Mouse (Mus musculus) CD8-positive naive resting alpha-beta T cell, adult 2 months (primary cell): Measurements from ENCODE around the gene Leng9.

Experiments
- DNase-seq, 2 experiments: peaks; one replicate each; pipeline ENCODE4 v3.0.0; 2022; ENCODE audit warnings: low read depth in 2 of 2, low spot score in 2 of 2

Leng9 gene

DNA sequence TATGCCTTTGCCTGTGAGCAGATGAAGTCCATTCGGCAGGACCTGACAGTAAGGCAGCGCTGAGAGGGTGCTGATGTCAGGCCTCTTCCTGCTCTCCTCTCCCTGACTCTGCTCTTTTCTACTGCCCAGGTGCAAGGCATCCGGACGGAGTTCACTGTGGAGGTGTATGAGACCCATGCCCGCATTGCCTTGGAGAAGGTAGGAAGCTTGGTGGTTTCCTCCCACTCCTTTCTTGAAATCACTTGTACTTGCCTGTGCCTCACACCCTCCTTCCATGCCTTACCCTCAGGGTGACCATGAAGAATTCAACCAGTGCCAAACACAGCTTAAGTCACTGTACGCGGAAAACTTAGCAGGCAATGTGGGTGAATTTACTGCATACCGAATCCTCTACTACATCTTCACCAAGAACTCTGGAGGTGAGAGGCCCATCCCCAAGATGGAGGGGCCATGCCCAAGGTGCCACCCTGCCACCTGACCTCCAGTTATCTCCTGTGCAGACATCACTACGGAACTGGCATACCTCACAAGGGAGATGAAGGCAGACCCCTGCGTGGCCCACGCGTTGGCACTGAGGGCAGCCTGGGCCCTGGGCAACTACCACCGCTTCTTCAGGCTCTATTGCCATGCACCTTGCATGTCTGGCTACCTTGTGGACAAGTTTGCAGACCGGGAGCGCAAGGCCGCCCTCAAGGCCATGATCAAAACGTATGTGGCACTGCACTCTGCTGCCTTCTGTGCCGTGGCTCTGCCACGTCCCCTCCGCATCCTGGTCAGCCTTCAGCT lies 5.2 kb downstream of the Leng9 start:
- no peak for DNase-seq

DNA sequence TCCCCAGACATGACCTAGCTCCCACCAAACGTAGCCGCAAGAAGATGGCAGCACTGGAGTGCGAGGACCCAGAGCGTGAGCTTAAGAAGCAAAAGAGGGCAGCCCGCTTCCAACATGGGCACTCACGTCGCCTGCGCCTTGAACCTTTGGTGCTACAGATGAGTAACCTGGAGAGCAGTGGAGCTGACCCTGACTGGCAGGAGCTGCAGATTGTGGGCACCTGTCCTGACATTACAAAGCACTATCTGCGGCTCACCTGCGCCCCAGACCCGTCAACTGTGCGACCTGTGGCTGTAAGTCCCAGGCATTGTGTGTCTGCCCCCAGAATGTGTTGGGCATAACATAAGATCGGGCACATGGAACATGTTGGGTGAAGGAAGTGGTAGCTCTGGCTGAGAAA lies 6.1 kb downstream of the Leng9 start:
- DNase-seq, result no peak

DNA sequence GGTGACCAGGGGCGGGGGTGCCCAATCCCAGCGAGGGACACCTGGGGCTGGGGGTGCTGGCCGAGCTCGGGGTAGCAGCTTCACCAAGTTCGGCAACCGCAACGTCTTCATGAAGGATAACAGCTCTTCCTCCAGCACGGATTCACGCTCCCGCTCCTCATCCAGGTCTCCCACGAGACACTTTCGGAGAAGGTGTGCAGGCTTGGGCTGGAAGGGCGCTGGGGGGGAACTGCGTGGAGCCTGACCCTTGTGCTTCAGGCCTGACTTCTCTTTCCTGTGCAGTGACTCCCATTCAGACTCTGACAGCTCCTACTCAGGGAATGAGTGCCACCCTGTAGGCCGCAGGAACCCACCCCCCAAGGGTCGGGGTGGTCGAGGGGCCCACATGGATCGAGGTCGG lies 6.7 kb downstream of the Leng9 start:
- DNase-seq, result no peak

DNA sequence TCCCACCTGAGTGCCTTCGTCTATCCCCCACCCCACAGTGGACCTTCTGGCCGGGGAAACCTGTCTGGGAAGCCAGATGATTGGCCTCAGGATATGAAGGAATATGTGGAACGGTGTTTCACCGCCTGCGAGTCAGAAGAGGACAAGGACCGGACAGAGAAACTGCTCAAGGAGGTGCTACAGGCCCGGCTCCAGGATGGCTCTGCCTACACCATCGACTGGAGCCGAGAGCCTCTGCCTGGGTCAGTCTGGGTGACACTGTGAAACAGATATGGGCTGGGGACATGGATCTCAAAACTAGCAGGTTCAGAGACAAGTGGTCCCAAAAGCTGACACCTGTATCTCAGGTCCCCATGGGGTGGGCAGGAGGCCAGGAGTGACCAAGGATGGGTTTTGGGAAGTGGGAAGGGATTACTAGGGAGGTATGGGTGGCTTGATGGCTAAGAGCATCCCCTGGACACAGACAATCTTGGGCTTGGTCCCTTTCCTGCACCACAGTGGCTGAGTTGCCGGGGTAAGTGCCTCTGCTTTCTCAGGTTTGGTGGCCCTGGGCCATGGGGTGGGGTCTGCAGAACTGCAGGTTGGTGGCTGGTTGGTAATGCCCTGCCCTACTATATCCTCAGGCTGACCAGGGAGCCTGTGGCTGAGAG lies 7.3 kb downstream of the Leng9 start:
- DNase-seq, result no peak

DNA sequence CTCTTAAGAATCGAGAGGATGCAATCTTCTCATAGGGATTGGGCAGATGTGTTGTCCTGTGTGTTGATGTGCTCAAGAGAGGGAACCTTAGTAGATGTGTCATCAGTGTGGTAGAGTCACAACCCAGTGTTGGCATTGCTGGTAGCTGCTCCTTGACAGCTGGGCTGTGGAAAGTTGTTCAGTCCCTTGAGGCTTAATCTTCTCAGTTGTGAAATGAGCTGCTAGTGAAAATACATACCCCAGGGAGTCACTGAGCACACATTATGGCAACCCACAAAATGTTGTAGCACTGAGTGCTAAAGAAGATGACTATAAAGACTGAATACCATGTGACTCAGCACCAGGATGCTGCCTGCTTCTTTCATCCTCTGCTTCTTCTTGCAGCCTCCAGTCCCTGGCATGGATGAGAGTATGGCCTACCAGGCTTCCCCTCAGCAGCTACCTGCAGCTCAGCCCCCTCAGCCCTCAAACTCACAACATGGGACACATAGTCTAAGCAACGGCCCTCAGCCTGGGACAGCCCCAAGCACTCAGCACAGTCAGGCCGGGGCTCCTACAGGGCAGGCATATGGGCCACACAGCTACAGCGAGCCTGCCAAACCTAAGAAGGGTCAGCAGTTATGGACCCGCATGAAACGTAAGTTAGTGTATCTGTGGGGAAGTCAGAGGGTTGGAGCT lies 8.4 kb downstream of the Leng9 start:
- no peak for DNase-seq

DNA sequence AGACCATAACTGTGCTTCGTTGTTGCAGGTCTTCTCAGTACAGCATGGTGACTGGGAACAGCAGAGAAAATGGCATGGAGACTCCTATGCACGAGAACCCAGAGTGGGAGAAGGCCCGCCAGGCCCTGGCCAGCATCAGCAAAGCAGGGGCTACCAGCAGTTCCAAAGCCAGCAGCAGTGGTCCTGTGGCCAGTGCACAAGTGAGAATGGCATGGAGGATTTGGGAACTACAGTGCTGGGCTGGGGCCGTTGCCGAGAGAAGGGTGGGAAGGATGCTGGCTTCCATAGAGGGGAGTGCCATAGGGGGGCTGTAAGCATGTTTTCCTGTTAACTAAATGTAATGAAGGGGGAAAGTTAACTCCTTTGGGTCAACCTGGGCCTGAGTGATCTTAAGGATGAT lies 10.8 kb downstream of the Leng9 start:
- no peak for DNase-seq

DNA sequence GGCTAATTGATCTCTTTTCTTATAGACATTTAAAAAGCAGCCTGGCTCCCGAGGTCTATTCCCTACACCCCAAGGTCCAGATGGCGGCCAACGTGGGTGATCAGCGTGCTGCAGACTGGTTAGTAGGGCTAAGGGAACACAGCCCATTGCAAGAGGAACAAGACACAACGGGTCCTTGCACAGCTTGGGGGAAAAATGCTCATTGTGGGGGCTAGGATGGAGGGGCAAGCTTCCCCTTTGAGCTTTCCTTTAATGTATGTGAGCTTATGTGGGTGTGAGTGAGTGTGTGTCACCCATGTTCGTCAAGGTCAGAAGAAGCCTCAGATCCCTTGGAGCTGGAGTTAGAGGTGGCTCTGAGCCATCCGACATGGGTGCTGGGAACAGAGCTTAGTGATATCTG lies 11.5 kb downstream of the Leng9 start:
- no peak for DNase-seq

DNA sequence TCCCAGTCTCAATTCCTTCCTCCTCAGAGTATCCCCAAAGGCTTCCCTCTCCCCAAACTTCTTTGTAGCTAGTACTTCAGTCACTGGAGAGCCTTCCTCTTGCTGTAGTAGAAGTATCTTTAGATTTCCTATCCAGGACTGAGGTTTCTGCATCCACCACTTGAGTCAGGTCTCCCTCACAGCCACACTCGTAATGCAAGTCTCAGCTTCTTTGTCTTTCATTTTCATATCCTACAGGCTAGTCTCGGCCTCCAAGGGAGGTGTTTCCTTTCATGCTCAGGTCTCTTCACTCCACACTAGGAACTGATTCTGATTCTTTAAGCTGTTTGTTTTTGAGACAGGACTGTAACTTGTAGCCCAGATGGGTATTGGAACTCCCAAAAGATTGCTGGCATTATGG lies 12.0 kb downstream of the Leng9 start:
- no peak for DNase-seq

DNA sequence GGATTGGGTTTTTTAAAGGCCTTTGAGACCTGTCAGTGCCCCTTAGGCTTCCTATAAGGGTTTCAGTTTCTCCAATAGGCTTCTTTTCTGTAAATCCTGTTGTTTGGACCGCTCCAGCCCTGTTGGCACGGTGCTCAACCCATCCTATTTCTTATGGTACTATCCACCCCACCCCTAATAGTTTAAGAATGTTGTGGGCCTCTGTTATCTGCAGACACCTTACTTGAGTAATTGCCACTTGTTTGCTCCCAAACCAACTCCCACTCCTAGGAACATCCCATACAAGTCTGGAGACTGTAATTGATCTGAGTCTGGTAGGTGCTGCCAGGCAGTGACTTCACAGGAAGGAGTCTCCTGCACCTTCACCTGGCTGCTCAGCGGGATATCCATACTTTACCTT lies 12.4 kb downstream of the Leng9 start:
- DNase-seq, result no peak

DNA sequence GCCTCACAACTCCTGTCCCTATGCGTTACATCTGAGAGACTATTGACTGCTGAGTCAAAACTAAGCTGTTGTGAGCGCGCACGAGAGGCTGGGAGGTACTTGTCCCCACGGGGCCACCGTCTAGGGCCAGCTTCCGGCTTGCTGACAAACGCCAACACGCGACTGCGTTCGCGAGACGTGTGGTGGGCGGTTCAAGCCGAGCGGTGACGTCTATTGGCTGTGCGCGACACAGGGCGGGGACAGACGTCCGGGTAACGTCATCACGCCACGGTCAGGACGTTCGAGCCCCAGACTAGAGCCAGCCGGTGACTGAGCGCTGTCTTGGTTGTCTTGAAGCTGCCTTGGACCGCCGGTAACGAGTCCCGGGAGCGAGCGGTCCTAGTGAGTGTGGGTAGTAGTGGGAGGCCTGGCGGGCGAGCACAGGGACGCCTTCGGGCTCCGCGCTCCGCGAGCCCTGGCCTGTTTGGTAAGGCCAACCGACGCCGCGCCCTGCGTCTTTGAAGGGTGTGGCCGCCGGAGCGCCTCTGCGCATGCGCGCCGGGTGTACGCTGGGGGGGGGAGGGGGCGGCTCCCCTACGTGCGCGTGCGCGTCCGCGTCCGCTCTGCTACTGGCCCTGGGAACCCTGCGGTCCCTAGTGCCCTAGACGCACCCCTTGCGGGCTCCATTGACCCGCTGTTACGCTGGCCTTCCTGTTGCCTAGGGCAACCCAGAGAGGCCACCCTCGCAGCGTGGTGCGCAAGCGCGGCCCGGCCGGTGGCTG lies 13.2 kb downstream of the Leng9 start, which contains the start of gene Leng8:
Gene Leng8 (plus strand): TSS at position 269 of the 761 bp plus-strand sequence.
- peak; percentile 98 to 99 for DNase-seq

DNA sequence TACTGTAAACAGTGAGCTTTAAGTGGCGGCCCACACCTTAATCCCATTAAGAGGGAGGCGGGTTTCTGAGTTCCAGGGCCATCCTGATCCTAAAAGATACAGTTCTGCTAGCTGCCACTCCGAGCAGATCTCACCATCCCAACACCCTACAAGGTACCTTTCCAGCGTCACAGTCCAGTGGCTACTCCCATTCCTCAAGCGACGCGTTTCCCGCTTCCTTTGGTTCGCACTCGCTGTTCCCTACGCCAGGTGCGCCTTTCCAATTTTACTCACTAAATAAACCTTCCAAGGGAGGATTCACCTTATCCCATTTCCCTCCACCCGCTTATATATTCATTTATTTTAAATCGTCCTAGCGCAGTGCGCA lies 13.8 kb downstream of the Leng9 start:
- DNase-seq, result no peak

DNA sequence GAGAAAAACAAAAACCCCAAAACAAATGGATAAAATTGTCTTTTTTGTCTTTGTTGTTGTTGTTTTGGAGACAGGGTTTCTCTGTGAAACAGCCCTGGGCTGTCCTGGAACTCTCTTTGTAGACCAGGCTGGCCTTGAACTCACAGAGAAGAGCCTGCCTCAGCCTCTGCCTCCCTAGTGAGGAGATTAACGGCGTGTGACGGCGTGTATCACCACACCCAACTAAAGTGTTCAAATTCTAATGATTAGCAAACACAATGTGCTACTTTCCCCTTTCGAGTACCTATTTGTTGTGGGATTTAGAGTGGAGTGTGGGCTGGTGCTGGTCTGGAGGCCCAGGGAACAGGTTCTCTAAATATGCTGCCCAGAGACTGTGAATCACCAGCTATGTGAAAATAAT lies 15.3 kb downstream of the Leng9 start:
- no peak for DNase-seq

DNA sequence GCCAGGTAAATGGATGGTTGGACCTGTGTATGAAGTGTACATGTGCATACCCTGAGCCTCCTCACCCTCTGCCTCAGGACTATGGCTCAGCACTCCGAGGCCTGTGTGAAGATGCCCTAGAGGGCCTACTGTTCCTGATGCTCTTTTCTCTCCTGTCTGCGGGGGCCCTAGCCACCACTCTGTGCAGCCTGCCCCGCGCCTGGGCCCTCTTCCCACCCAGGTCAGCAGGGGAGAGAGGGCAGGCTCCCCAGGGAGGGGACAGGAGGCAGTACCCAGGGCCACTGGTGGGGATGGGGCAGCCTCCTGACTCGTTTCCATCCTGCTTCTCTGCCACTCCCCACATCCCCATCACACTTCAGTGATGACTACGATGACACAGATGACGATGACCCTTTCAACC lies 17.2 kb downstream of the Leng9 start:
- DNase-seq, result no peak

DNA sequence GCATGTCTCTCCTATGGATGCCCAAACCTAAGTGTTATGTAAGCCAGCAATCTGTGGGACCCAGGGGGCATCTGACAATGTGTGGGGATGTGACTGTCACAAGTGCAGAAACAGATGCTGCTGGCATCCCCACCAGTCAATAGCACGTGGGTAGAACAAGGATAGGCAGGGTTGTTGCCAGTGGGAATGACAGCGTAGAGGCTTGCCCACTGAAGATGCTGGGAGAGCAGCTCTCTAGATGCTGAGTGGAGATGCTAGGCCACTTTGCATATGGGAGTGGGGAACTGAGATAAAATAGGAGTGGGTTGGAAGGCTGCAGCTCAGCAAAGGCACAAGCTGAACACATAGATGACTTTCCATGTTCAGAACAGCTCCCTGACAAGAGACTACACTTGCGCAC lies 17.6 kb downstream of the Leng9 start:
- DNase-seq, result no peak

DNA sequence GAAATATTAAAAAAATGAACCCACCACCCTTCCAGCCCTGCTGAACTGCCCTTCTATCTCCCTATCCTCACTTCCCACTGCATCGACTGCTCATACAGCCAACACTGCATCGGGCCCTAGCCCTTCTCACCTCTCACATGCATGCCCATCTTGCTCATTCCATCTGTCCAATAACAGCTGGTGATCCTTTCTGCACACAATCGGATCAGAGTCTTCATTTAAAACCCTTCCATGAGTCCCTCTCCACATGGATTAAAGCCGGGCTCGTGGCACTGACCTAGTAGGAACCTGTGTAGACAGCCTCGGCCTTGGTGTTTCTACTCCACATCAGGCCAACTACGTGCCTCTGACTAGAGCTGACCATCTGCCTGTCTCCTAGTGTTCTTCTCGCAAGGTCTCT lies 18.2 kb downstream of the Leng9 start:
- DNase-seq, result no peak

DNA sequence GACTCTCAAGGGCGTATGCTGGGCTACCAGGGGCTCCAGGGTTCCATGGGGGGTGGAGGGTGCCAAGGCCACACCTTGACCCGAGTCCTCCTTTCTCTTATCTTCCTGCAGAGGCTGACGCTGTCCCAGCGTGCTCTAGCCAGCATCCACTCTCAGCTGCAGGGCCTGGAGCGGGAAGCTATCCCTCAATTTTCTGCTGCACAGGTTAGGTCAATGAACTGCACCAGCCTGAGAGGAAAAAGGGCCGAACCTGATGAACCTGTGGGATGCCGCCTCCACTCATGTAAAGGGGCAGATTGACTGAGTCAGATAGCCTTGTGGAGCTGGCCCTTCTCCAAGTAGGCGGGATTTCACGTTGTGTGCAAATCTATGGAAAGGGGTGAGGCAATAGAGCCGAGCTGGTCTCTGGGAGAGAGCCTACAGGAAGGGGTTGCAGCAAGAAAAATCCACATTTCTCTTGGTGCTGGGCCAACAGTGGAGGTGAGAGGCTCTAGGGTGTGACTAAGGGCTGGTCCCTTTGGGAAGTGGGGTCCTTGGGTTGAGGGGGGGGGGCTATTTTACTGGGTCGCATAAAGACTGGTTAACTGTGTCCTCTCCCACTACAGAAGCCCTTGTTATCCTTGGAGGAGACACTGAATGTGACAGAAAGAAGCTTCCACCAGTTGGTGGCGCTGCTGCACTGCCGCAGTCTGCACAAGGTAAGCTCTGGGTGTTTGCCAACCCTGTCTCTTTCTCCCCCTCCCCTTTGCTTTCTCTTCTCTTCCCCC lies 19.3 kb downstream of the Leng9 start:
- peak; percentile 72 to 79 for DNase-seq

DNA sequence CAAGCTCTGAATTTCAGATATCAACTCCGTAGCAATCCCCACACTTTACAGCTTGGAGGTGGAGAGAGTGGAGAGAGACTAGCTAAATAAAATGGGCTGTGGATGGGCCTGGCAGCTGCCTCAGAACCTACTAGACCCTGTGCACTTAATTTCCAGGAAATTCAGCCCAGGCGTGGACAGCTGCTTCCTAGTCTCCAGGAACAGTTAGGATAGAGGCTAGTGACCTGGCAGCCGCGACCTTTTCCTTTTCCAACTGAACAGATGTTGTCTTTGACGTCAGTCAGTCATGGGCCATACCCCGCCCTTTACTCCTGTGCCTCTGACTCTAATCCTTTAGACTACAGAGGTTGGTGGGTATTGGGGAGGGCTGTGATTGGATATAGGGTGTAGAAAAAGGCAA lies 21.3 kb downstream of the Leng9 start:
- DNase-seq, result no peak

DNA sequence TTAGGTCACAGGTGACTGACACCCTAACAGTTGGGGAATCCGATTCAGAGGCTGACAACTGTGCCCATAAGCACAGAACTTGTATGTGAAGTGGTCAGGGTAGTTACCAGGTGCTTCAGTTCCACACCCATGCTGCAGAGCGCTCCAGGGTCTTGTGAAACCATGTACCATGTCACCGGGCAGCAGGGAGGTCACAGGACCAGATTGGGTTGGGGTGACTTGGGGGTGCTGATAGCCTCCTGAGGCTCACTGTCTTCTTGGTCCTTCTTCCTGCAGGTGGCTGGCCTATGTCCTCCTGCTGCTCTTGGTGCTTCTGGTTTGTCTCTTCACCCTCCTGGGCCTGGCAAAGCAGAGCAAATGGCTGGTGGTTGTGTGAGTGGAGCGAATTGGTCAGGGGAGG lies 22.3 kb downstream of the Leng9 start:
- DNase-seq, result no peak

DNA sequence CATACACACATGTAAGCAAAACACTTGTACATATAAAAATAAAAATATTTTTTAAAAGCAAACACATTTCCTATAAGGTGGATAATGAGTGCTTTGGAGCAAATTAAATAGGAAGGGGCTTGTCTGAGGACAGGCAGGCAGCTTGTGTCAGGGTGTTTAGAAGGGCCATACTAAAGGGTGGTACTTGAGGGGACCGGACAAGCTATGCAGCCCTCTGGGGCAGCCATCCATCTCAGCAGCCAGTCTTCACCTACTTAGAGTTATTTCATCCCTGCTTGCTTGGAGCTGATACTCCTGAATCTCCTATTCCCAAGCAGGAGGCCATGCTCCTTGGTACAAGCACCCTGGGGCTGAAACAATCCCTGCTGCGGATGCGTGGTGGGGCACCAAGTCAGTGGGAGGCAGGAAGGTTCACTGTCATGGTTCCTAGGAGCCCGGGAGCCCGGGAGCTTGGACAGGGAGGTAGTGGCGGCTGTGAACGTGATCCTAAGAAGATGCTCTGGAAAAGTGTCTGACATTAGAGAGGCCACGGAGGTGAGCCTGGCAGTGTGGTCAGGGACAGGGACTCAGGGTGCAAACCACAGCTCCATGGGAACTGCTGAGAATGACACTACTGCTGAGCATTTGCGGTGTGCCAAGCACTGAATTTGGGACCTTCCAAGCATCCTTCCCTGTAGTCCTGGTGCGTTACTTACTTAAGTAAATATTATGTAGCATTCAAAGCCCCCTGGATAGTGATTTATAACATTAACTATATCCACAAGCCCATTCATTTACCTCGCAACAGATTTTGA lies 23.0 kb downstream of the Leng9 start:
- no peak for DNase-seq

DNA sequence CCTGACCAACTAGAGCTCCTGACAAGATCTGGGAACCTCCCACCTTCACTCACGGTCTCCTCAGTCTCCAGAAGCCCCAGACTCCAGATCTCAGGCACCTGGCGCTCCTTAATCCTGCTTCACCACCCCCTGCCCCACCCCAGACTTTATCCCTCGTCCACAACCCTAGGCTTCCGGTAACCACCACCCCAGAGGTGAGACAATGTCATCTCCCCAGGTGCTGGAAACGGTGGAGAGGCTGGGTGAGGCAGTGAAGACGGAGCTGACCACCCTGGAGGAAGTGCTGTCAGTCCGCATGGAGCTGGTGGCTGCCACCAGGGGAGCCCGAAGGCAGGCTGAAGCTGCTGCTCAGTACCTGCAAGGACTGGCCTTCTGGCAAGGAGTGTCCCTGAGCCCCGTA lies 24.9 kb downstream of the Leng9 start:
- no peak for DNase-seq
